Mouse (Mus musculus) bone marrow macrophage, adult 2 months (primary cell): Measurements from ENCODE around the gene Irf2.

Source experiments
- CTCF ChIP-seq: IDR thresholded peaks from 2 replicates; pipeline ENCODE4 v1.5.1; 2012; ENCODE audit warnings: low read depth, mild to moderate bottlenecking, low read length, moderate library complexity
- POLR2A ChIP-seq: IDR thresholded peaks from 2 replicates; pipeline ENCODE4 v1.6.1; 2012; ENCODE audit warnings: mild to moderate bottlenecking, low read depth, low read length, borderline replicate concordance

DNA sequence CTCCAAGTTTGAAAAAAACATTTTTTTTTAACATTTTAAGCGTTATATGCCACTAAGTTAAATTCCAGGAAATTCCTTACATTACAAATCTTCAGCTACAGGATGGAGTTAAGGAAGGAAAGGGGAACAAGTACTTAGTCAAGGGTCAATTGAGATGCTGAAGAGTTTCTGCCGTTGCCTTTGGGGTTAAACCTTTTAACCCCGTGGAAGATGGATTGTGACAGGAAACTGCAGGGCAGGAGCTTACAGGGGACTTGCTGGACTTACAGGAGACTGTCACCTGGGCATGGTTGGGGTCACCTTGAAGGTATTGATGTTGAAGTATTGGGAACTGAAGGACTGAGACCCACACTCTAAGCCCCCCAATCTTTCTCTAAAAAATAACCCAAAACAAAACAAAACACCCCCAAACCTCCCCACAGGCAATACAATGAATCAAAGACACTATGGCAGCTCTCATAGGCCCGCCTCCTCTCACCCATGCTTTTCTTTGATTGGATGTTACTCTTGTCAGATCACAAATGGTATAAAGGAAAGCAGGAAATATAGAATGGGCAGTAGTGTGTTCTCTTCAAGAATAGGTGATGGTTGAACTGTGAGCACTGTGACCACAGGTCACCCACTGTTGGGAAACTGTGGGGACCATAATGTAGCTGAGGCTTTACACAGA, 7.9 kb downstream of the Irf2 start:
- no peak for TF ChIP-seq CTCF
- TF ChIP-seq POLR2A = no peak
